Mouse (Mus musculus): ENCODE results near the gene Hps4. TPM values are rescaled to one million over a fixed set of nuclear protein-coding genes. Genes with fewer than 3 reads are reported as not detected.
A peak's percentile ranks its signal among the peaks of the same experiment; 100 is the strongest.

Gene Hps4
- total RNA-seq (2021) (1 to 10 TPM; 8.0 to 8.5 TPM), polyA plus RNA-seq (2012; rRNA removed) (15.5 and 15.9 TPM in 2 replicates)
- long read RNA-seq, partial matches to known transcripts: 3 of 6 reads
- long read RNA-seq, other reads (novel, unspliced or antisense): 0 of 6 reads

- H3K27ac ChIP-seq: peak within 1 kb of the TSS; percentile 80
Measured at GRCm38 (mm10) chr5:112342463-112343204, at the start of gene Hps4, which contains the start of gene Srrd. Hps4 (plus strand) TSS chr5:112343083. Srrd (minus strand) TSS chr5:112343040.

GRCm38 (mm10) chr5:112293800-112294199 lies 49.1 kb upstream of the Hps4 start:
- intact Hi-C loops (cut with DNase I): no loop called here
- Histone ChIP-seq H3K27me3 (ENCODE audit: control insufficient read depth, insufficient read depth, low read length) (no peaks in the 10 kb centered on the region), H3K79me2 (replicated peaks; ENCODE audit: control insufficient read depth, insufficient read depth, low read length) (peaks cover 24% of the 10 kb centered on the region), H3K4me3 (no peak overlapping the region), H3K9ac (ENCODE audit: low read depth, low read length) (no peak overlapping the region), H3K4me1 (ENCODE audit: control insufficient read depth, insufficient read depth, low read length) (peaks cover 61% of the 10 kb centered on the region), H3K27ac (no peak overlapping the region), H3K36me3 (ENCODE audit: control insufficient read depth, insufficient read depth, low read length) (no peaks in the 10 kb centered on the region)
- 52% methylated on average over 2 of the region's 2 CpGs for WGBS
- DNase-seq: no peak
- TF ChIP-seq CTCF (IDR thresholded peaks at IDR 0.05): no peak
- no peak for TF ChIP-seq POLR2A (IDR thresholded peaks at IDR 0.05; ENCODE audit: insufficient read depth, low read depth, low read length)
- TF ChIP-seq EP300 (IDR thresholded peaks at IDR 0.05; ENCODE audit: insufficient read depth, low read depth, low read length): no peak

More at GRCm38 (mm10) chr5:112342463-112343204, at the start of gene Hps4, which contains the start of gene Srrd:
- WGBS: 3% methylated on average over 55 of the region's 64 CpGs
- H3K27me3 ChIP-seq (ENCODE audit: control insufficient read depth, insufficient read depth, low read length): no peaks in the 10 kb centered on the region
- H3K9ac ChIP-seq (ENCODE audit: low read depth, low read length): peak within 1 kb of the TSS; percentile 91
- peak; percentile 89 to 94 for DNase-seq
- H3K4me1 ChIP-seq (ENCODE audit: control insufficient read depth, insufficient read depth, low read length): peaks cover 3% of the 10 kb centered on the region
- TF ChIP-seq POLR2A (IDR thresholded peaks at IDR 0.05; ENCODE audit: insufficient read depth, low read depth, low read length): peak; percentile 53; the same call in 1 of the 2 replicates
- peak; percentile 33 for TF ChIP-seq CTCF (IDR thresholded peaks at IDR 0.05)
- TF ChIP-seq EP300 (IDR thresholded peaks at IDR 0.05; ENCODE audit: insufficient read depth, low read depth, low read length): no peak
- no peaks in the 10 kb centered on the region for H3K79me2 ChIP-seq (replicated peaks; ENCODE audit: control insufficient read depth, insufficient read depth, low read length)
- no peaks in the 10 kb centered on the region for H3K36me3 ChIP-seq (ENCODE audit: control insufficient read depth, insufficient read depth, low read length)
- intact Hi-C loops (cut with DNase I): loop anchor here (1.0 to 5.0 kb wide), 2 partner anchors 16 to 85 kb away; partner anchors contain the start of gene Tfip11
- H3K4me3 ChIP-seq: peak within 1 kb of the TSS; percentile 94

GRCm38 (mm10) chr5:112294696-112295095 lies 48.2 kb upstream of the Hps4 start:
- H3K4me3 ChIP-seq: no peak overlapping the region
- TF ChIP-seq EP300 (IDR thresholded peaks at IDR 0.05; ENCODE audit: insufficient read depth, low read depth, low read length) (no peak), CTCF (IDR thresholded peaks at IDR 0.05) (no peak), POLR2A (IDR thresholded peaks at IDR 0.05; ENCODE audit: insufficient read depth, low read depth, low read length) (no peak)
- peaks cover 28% of the 10 kb centered on the region for H3K79me2 ChIP-seq (replicated peaks; ENCODE audit: control insufficient read depth, insufficient read depth, low read length)
- H3K36me3 ChIP-seq (ENCODE audit: control insufficient read depth, insufficient read depth, low read length): no peaks in the 10 kb centered on the region
- H3K27ac ChIP-seq: no peak overlapping the region
- intact Hi-C loops (cut with DNase I): no loop called here
- peaks cover 68% of the 10 kb centered on the region for H3K4me1 ChIP-seq (ENCODE audit: control insufficient read depth, insufficient read depth, low read length)
- H3K27me3 ChIP-seq (ENCODE audit: control insufficient read depth, insufficient read depth, low read length): no peaks in the 10 kb centered on the region
- WGBS: 52% methylated on average over 4 of the region's 4 CpGs
- DNase-seq: no peak
- H3K9ac ChIP-seq (ENCODE audit: low read depth, low read length): no peak overlapping the region

GRCm38 (mm10) chr5:112295162-112295561 lies 47.7 kb upstream of the Hps4 start:
- Histone ChIP-seq H3K4me3 (no peak overlapping the region), H3K27ac (peak overlapping the region; percentile 41; the same call in 1 of the 2 replicates), H3K4me1 (ENCODE audit: control insufficient read depth, insufficient read depth, low read length) (peaks cover 69% of the 10 kb centered on the region), H3K79me2 (replicated peaks; ENCODE audit: control insufficient read depth, insufficient read depth, low read length) (peaks cover 27% of the 10 kb centered on the region), H3K36me3 (ENCODE audit: control insufficient read depth, insufficient read depth, low read length) (no peaks in the 10 kb centered on the region), H3K27me3 (ENCODE audit: control insufficient read depth, insufficient read depth, low read length) (no peaks in the 10 kb centered on the region), H3K9ac (ENCODE audit: low read depth, low read length) (no peak overlapping the region)
- intact Hi-C loops (cut with DNase I): no loop called here
- WGBS: 46% methylated on average over 8 of the region's 8 CpGs
- TF ChIP-seq CTCF (IDR thresholded peaks at IDR 0.05) (no peak), EP300 (IDR thresholded peaks at IDR 0.05; ENCODE audit: insufficient read depth, low read depth, low read length) (no peak), POLR2A (IDR thresholded peaks at IDR 0.05; ENCODE audit: insufficient read depth, low read depth, low read length) (no peak)
- no peak for DNase-seq

- Histone ChIP-seq H3K27me3 (ENCODE audit: control insufficient read depth, insufficient read depth, low read length) (no peaks in the 10 kb centered on the region), H3K9ac (ENCODE audit: low read depth, low read length) (no peak overlapping the region), H3K36me3 (ENCODE audit: control insufficient read depth, insufficient read depth, low read length) (no peaks in the 10 kb centered on the region), H3K4me1 (ENCODE audit: control insufficient read depth, insufficient read depth, low read length) (peaks cover 69% of the 10 kb centered on the region), H3K4me3 (no peak overlapping the region), H3K79me2 (replicated peaks; ENCODE audit: control insufficient read depth, insufficient read depth, low read length) (peaks cover 27% of the 10 kb centered on the region), H3K27ac (peak overlapping the region; percentile 41)
- no peak for DNase-seq
- whole genome bisulfite sequencing: 51% methylated on average over 8 of the region's 8 CpGs
- intact Hi-C loops (cut with DNase I): no loop called here
- no peak for TF ChIP-seq POLR2A (IDR thresholded peaks at IDR 0.05; ENCODE audit: insufficient read depth, low read depth, low read length)
- TF ChIP-seq EP300 (IDR thresholded peaks at IDR 0.05; ENCODE audit: insufficient read depth, low read depth, low read length): no peak
- no peak for TF ChIP-seq CTCF (IDR thresholded peaks at IDR 0.05)
Measured at GRCm38 (mm10) chr5:112295564-112295963, 47.3 kb upstream of the Hps4 start.
